Mouse (Mus musculus) hindbrain, embryonic 10.5 days (tissue): ENCODE measurements around the gene 1600012H06Rik. TPM values are rescaled to one million over a fixed set of nuclear protein-coding genes. Genes with fewer than 3 reads are reported as not detected.
"Not testable (repeated sequence)": the region's sequence is repeated elsewhere in the genome, so short reads cannot be mapped to it uniquely, and the experiment has no call there.

Experiments used
- DNase-seq: peaks from one replicate; pipeline ENCODE4 v3.0.0-alpha.2; 2017; ENCODE audit warnings: low spot score
- H3K27ac ChIP-seq: fragments of 300-500 bp; sonication (generic); 2 replicates; pipeline ENCODE4 v1.5.1; 2016; ENCODE audit warnings: mild to moderate bottlenecking, moderate library complexity
- H3K27me3 ChIP-seq: fragments of 300-500 bp; sonication (generic); 2 replicates; pipeline ENCODE4 v1.6.1; 2016; ENCODE audit warnings: mild to moderate bottlenecking; ENCODE audit not compliant: poor library complexity, insufficient read depth, severe bottlenecking
- H3K36me3 ChIP-seq: fragments of 300-500 bp; sonication (generic); 2 replicates; pipeline ENCODE4 v1.6.1; 2016; ENCODE audit warnings: mild to moderate bottlenecking, moderate library complexity
- H3K4me1 ChIP-seq: fragments of 300-500 bp; sonication (generic); replicated peaks from 2 replicates; pipeline ENCODE4 v1.6.1; 2016; ENCODE audit warnings: mild to moderate bottlenecking
- H3K4me3 ChIP-seq: fragments of 300-500 bp; sonication (generic); 2 replicates; pipeline ENCODE4 v1.5.1; 2016; ENCODE audit warnings: mild to moderate bottlenecking, moderate library complexity
- H3K9me3 ChIP-seq: fragments of 300-500 bp; sonication (generic); 2 replicates; pipeline ENCODE4 v1.6.1; 2016; ENCODE audit warnings: mild to moderate bottlenecking, moderate library complexity
- WGBS: fragments of 180-500 bp; shearing (Covaris S2); methylation state at CpG from one replicate; pipeline ENCODE4 v1.1.7; 2016; 5-methylcytosine and 5-hydroxymethylcytosine counted together
- polyA plus RNA-seq: library from polyadenylated mRNA; unstranded; fragments of >200 nt; fragmentation: Nextera tagmentation; extraction: Ambion mirVana; gene quantifications from 2 replicates; pipeline ENCODE4 v1.2.1, GENCODE M21; 2016

Gene 1600012H06Rik
- polyA plus RNA-seq, 1 experiment from 2014 or later: 28.1 TPM

- no peaks in the 10 kb centered on the region for H3K9me3 ChIP-seq
- H3K4me1 ChIP-seq: peaks cover 12% of the 10 kb centered on the region
- H3K27me3 ChIP-seq: no peaks in the 10 kb centered on the region
- H3K27ac ChIP-seq: no peak overlapping the region
- no peak for DNase-seq
- no peak overlapping the region for H3K4me3 ChIP-seq
- peaks cover 22% of the 10 kb centered on the region for H3K36me3 ChIP-seq
- WGBS: 90% methylated on average over 5 of the region's 5 CpGs
These were observed 15.8 kb downstream of the 1600012H06Rik start for GRCm38 (mm10) chr17:14958686-14959327.

GRCm38 (mm10) chr17:14959979-14960378, 17.0 kb downstream of the 1600012H06Rik start:
- Histone ChIP-seq H3K4me1 (peaks cover 12% of the 10 kb centered on the region), H3K27me3 (no peaks in the 10 kb centered on the region), H3K9me3 (no peaks in the 10 kb centered on the region), H3K4me3 (peak overlapping the region; percentile 77), H3K36me3 (peaks cover 12% of the 10 kb centered on the region), H3K27ac (no peak overlapping the region)
- no peak for DNase-seq
- 40% methylated on average over 3 of the region's 3 CpGs for WGBS

- H3K36me3 ChIP-seq: peaks cover 11% of the 10 kb centered on the region
- peak; percentile 26 for DNase-seq
- under 1% methylated on average over 21 of the region's 23 CpGs for WGBS
- no peaks in the 10 kb centered on the region for H3K9me3 ChIP-seq
- H3K4me3 ChIP-seq: peak overlapping the region; percentile 77
- no peaks in the 10 kb centered on the region for H3K27me3 ChIP-seq
- peaks cover 12% of the 10 kb centered on the region for H3K4me1 ChIP-seq
- peak overlapping the region; percentile 88 for H3K27ac ChIP-seq
These were observed 17.5 kb downstream of the 1600012H06Rik start for GRCm38 (mm10) chr17:14960520-14960919.

GRCm38 (mm10) chr17:14960951-14961556, 18.1 kb downstream of the 1600012H06Rik start, which contains the start of gene Phf10:
Gene Phf10 (minus strand): TSS chr17:14961273.
- H3K27ac ChIP-seq: peak within 1 kb of the TSS; percentile 88
- peak within 1 kb of the TSS; percentile 77 for H3K4me3 ChIP-seq
- DNase-seq: peak; percentile 47
- not testable (repeated sequence) for H3K9me3 ChIP-seq, H3K36me3 ChIP-seq, H3K27me3 ChIP-seq
- WGBS: 2% methylated on average over 60 of the region's 100 CpGs
- peaks cover 12% of the 10 kb centered on the region for H3K4me1 ChIP-seq

GRCm38 (mm10) chr17:14961557-14962154, 18.7 kb downstream of the 1600012H06Rik start:
- H3K27me3 ChIP-seq, H3K27ac ChIP-seq, H3K4me3 ChIP-seq, DNase-seq, H3K36me3 ChIP-seq, H3K9me3 ChIP-seq: not testable (repeated sequence)
- peaks cover 12% of the 10 kb centered on the region for H3K4me1 ChIP-seq
- WGBS: no CpG with 5 or more reads among the region's 44 CpGs

GRCm38 (mm10) chr17:14968373-14968913, 25.5 kb downstream of the 1600012H06Rik start:
- H3K27ac ChIP-seq, H3K9me3 ChIP-seq, H3K4me3 ChIP-seq, DNase-seq, H3K4me1 ChIP-seq, H3K36me3 ChIP-seq, H3K27me3 ChIP-seq: not testable (repeated sequence)
- no CpG with 5 or more reads among the region's 6 CpGs for WGBS

GRCm38 (mm10) chr17:14977718-14978361, 34.9 kb downstream of the 1600012H06Rik start:
- peak overlapping the region; percentile 35; the same call in 1 of the 2 replicates for H3K4me3 ChIP-seq
- H3K9me3 ChIP-seq, H3K36me3 ChIP-seq, DNase-seq, H3K27me3 ChIP-seq, H3K4me1 ChIP-seq, H3K27ac ChIP-seq: not testable (repeated sequence)
- WGBS: 3% methylated on average over 4 of the region's 7 CpGs

GRCm38 (mm10) chr17:14978362-14979038, 35.5 kb downstream of the 1600012H06Rik start, which contains the start of the genes 9030025P20Rik and Gm3417:
Gene 9030025P20Rik (plus strand): TSS chr17:14978468.
Gene Gm3417 (minus strand): TSS chr17:14978790.
- H3K4me1 ChIP-seq, H3K27me3 ChIP-seq, H3K27ac ChIP-seq, DNase-seq, H3K9me3 ChIP-seq, H3K36me3 ChIP-seq: not testable (repeated sequence)
- no CpG with 5 or more reads among the region's 60 CpGs for WGBS
- H3K4me3 ChIP-seq: peak within 1 kb of the TSS; percentile 35; the same call in 1 of the 2 replicates

GRCm38 (mm10) chr17:14990116-14990702, 47.2 kb downstream of the 1600012H06Rik start:
- not testable (repeated sequence) for H3K27ac ChIP-seq, H3K4me1 ChIP-seq, H3K27me3 ChIP-seq, H3K36me3 ChIP-seq, H3K9me3 ChIP-seq, DNase-seq, H3K4me3 ChIP-seq
- 86% methylated on average over 4 of the region's 5 CpGs for WGBS

GRCm38 (mm10) chr17:14992522-14993138, 49.6 kb downstream of the 1600012H06Rik start:
- not testable (repeated sequence) for DNase-seq, H3K4me1 ChIP-seq, H3K4me3 ChIP-seq, H3K36me3 ChIP-seq, H3K27me3 ChIP-seq, H3K27ac ChIP-seq, H3K9me3 ChIP-seq
- no CpG with 5 or more reads among the region's 98 CpGs for WGBS

GRCm38 (mm10) chr17:14993139-14993832, 50.3 kb downstream of the 1600012H06Rik start:
- not testable (repeated sequence) for H3K27me3 ChIP-seq, H3K27ac ChIP-seq, H3K4me1 ChIP-seq, DNase-seq, H3K9me3 ChIP-seq, H3K36me3 ChIP-seq, H3K4me3 ChIP-seq
- WGBS: no CpG with 5 or more reads among the region's 47 CpGs
